Mouse (Mus musculus) neural tube, embryonic 12.5 days (tissue): ENCODE results near the gene Insl3. TPM values are rescaled to one million over a fixed set of nuclear protein-coding genes. Genes with fewer than 3 reads are reported as not detected.

ENCODE experiments used
- ATAC-seq: fragments of 200-750 bp; cut with Nextera tagmentation; 2 replicates; pipeline ENCODE4 v1.8.0; 2017; ENCODE audit warnings: low read depth, mild to moderate bottlenecking, moderate TSS enrichment, moderate library complexity; ENCODE audit not compliant: low FRiP score
- H3K27ac ChIP-seq: fragments of 300-500 bp; sonication (generic); 2 replicates; pipeline ENCODE4 v1.5.1; 2016
- H3K27me3 ChIP-seq: fragments of 300-500 bp; sonication (generic); replicated peaks from 2 replicates; pipeline ENCODE4 v1.6.1; 2016; ENCODE audit warnings: mild to moderate bottlenecking
- H3K36me3 ChIP-seq: fragments of 300-500 bp; sonication (generic); 2 replicates; pipeline ENCODE4 v1.6.1; 2016; ENCODE audit warnings: mild to moderate bottlenecking
- H3K4me1 ChIP-seq: fragments of 300-500 bp; sonication (generic); 2 replicates; pipeline ENCODE4 v1.6.1; 2016
- H3K4me2 ChIP-seq: fragments of 300-500 bp; sonication (generic); replicated peaks from 2 replicates; pipeline ENCODE4 v1.6.1; 2016; ENCODE audit warnings: mild to moderate bottlenecking
- H3K4me3 ChIP-seq: fragments of 300-500 bp; sonication (generic); 2 replicates; pipeline ENCODE4 v1.5.1; 2016
- H3K9ac ChIP-seq: fragments of 300-500 bp; sonication (generic); 2 replicates; pipeline ENCODE4 v1.6.1; 2016; ENCODE audit warnings: mild to moderate bottlenecking
- H3K9me3 ChIP-seq: fragments of 300-500 bp; sonication (generic); 2 replicates; pipeline ENCODE4 v1.6.1; 2016; ENCODE audit warnings: mild to moderate bottlenecking
- WGBS: fragments of 180-500 bp; shearing (Covaris S2); methylation state at CpG from one replicate; pipeline ENCODE4 v1.1.7; 2016; 5-methylcytosine and 5-hydroxymethylcytosine counted together
- polyA plus RNA-seq: library from polyadenylated mRNA; unstranded; fragments of >200 nt; fragmentation: Nextera tagmentation; extraction: Ambion mirVana; gene quantifications from 2 replicates; pipeline ENCODE4 v1.2.1, GENCODE M21; 2016

The Insl3 gene
- polyA plus RNA-seq, 1 experiment from 2014 or later, result not detected

- Histone ChIP-seq H3K27me3 (peaks cover 25% of the 10 kb centered on the region), H3K9me3 (no peaks in the 10 kb centered on the region), H3K36me3 (no peaks in the 10 kb centered on the region), H3K4me1 (peaks cover 47% of the 10 kb centered on the region), H3K4me2 (peak overlapping the region; percentile 48), H3K4me3 (peak overlapping the region; percentile 5; the same call in 1 of the 2 replicates), H3K9ac (no peak overlapping the region), H3K27ac (no peak overlapping the region)
- 5% methylated on average over 21 of the region's 21 CpGs for WGBS
- ATAC-seq, result no peak
Observed at GRCm38 (mm10) chr8:71668220-71668975, 20.6 kb upstream of the Insl3 start.

- Histone ChIP-seq H3K4me2 (peak overlapping the region; percentile 90), H3K4me3 (peak overlapping the region; percentile 75), H3K27me3 (peaks cover 28% of the 10 kb centered on the region), H3K9ac (peak overlapping the region; percentile 70), H3K9me3 (no peaks in the 10 kb centered on the region), H3K27ac (no peak overlapping the region), H3K4me1 (peaks cover 46% of the 10 kb centered on the region), H3K36me3 (no peaks in the 10 kb centered on the region)
- 9% methylated on average over 10 of the region's 12 CpGs for WGBS
- ATAC-seq, result peak; percentile 12
Observed at GRCm38 (mm10) chr8:71670198-71670597, 18.8 kb upstream of the Insl3 start.

- H3K9ac ChIP-seq, result peak overlapping the region; percentile 70
- peak overlapping the region; percentile 75 for H3K4me3 ChIP-seq
- peaks cover 39% of the 10 kb centered on the region for H3K4me1 ChIP-seq
- H3K27ac ChIP-seq, result peak overlapping the region; percentile 72
- H3K4me2 ChIP-seq, result peak overlapping the region; percentile 90
- peaks cover 35% of the 10 kb centered on the region for H3K27me3 ChIP-seq
- no peaks in the 10 kb centered on the region for H3K9me3 ChIP-seq
- peak; percentile 63 for ATAC-seq
- H3K36me3 ChIP-seq, result no peaks in the 10 kb centered on the region
- WGBS, result under 1% methylated on average over 62 of the region's 64 CpGs
Observed at GRCm38 (mm10) chr8:71670621-71671548, 18.1 kb upstream of the Insl3 start.

- Histone ChIP-seq H3K4me2 (peak within 1 kb of the TSS; percentile 90), H3K27me3 (peaks cover 42% of the 10 kb centered on the region), H3K4me3 (peak within 1 kb of the TSS; percentile 75), H3K9me3 (no peaks in the 10 kb centered on the region), H3K36me3 (no peaks in the 10 kb centered on the region), H3K4me1 (peaks cover 37% of the 10 kb centered on the region), H3K27ac (peak within 1 kb of the TSS; percentile 72), H3K9ac (peak within 1 kb of the TSS; percentile 70)
- peak; percentile 66 for ATAC-seq
- 0% methylated on average over 42 of the region's 42 CpGs for WGBS
Observed at GRCm38 (mm10) chr8:71671549-71671965, 17.5 kb upstream of the Insl3 start, which contains the start of gene Unc13a. Gene Unc13a, minus strand, starts transcription at chr8:71671757.

- H3K27me3 ChIP-seq, result peaks cover 49% of the 10 kb centered on the region
- no peak overlapping the region for H3K27ac ChIP-seq
- no peak for ATAC-seq
Observed at GRCm38 (mm10) chr8:71672168-71672735, 16.8 kb upstream of the Insl3 start.

GRCm38 (mm10) chr8:71674071-71674470, 14.9 kb upstream of the Insl3 start:
- ATAC-seq, result no peak
- Histone ChIP-seq H3K4me3 (no peak overlapping the region), H3K27me3 (peaks cover 59% of the 10 kb centered on the region), H3K9ac (no peak overlapping the region), H3K4me2 (no peak overlapping the region), H3K27ac (no peak overlapping the region), H3K36me3 (no peaks in the 10 kb centered on the region), H3K4me1 (peaks cover 17% of the 10 kb centered on the region), H3K9me3 (no peaks in the 10 kb centered on the region)
- WGBS, result 70% methylated on average over 2 of the region's 2 CpGs

More at GRCm38 (mm10) chr8:71672168-71672735, 16.8 kb upstream of the Insl3 start:
- H3K4me3 ChIP-seq, result peak overlapping the region; percentile 75; the same call in 1 of the 2 replicates
- WGBS, result 63% methylated on average over 6 of the region's 6 CpGs
- H3K9me3 ChIP-seq, result no peaks in the 10 kb centered on the region
- peak overlapping the region; percentile 90 for H3K4me2 ChIP-seq
- 0 out of 2 replicates have a peak overlapping the region, but pooled peaks have one; percentile 70 for H3K9ac ChIP-seq
- H3K4me1 ChIP-seq, result peaks cover 33% of the 10 kb centered on the region
- no peaks in the 10 kb centered on the region for H3K36me3 ChIP-seq

- 30% methylated on average over 9 of the region's 9 CpGs for WGBS
- Histone ChIP-seq H3K27me3 (peaks cover 68% of the 10 kb centered on the region), H3K4me2 (peak overlapping the region; percentile 93; the same call in 1 of the 2 replicates), H3K4me3 (no peak overlapping the region), H3K36me3 (no peaks in the 10 kb centered on the region), H3K27ac (no peak overlapping the region), H3K9ac (no peak overlapping the region), H3K9me3 (no peaks in the 10 kb centered on the region), H3K4me1 (peaks cover 17% of the 10 kb centered on the region)
- ATAC-seq, result no peak
Observed at GRCm38 (mm10) chr8:71675456-71676019, 13.5 kb upstream of the Insl3 start.

GRCm38 (mm10) chr8:71676020-71676741, 12.8 kb upstream of the Insl3 start, which contains the start of gene Jak3:
Gene Jak3, plus strand, starts transcription at chr8:71676296.
- Histone ChIP-seq H3K27me3 (peaks cover 75% of the 10 kb centered on the region), H3K4me2 (peak within 1 kb of the TSS; percentile 93), H3K4me3 (peak within 1 kb of the TSS; percentile 61), H3K4me1 (peaks cover 13% of the 10 kb centered on the region), H3K9ac (peak within 1 kb of the TSS; percentile 68), H3K36me3 (no peaks in the 10 kb centered on the region), H3K27ac (no peak within 1 kb of the TSS), H3K9me3 (no peaks in the 10 kb centered on the region)
- peak; percentile 17; the same call in 1 of the 2 replicates for ATAC-seq
- 2% methylated on average over 40 of the region's 40 CpGs for WGBS

GRCm38 (mm10) chr8:71676803-71677202, 12.2 kb upstream of the Insl3 start:
- Histone ChIP-seq H3K27ac (no peak overlapping the region), H3K4me3 (no peak overlapping the region; the same call in 1 of the 2 replicates), H3K4me2 (peak overlapping the region; percentile 93), H3K9ac (no peak overlapping the region), H3K9me3 (no peaks in the 10 kb centered on the region), H3K4me1 (peaks cover 10% of the 10 kb centered on the region; the same call in 1 of the 2 replicates), H3K36me3 (no peaks in the 10 kb centered on the region), H3K27me3 (peaks cover 81% of the 10 kb centered on the region)
- ATAC-seq, result no peak
- 51% methylated on average over 9 of the region's 9 CpGs for WGBS

GRCm38 (mm10) chr8:71677555-71677954, 11.5 kb upstream of the Insl3 start:
- no peak overlapping the region for H3K4me3 ChIP-seq
- H3K4me1 ChIP-seq, result peaks cover 12% of the 10 kb centered on the region; the same call in 1 of the 2 replicates
- no peaks in the 10 kb centered on the region for H3K9me3 ChIP-seq
- peaks cover 85% of the 10 kb centered on the region for H3K27me3 ChIP-seq
- no peaks in the 10 kb centered on the region for H3K36me3 ChIP-seq
- no peak overlapping the region for H3K9ac ChIP-seq
- no peak overlapping the region for H3K27ac ChIP-seq
- no peak for ATAC-seq
- H3K4me2 ChIP-seq, result no peak overlapping the region

- no peak overlapping the region for H3K27ac ChIP-seq
- no peaks in the 10 kb centered on the region for H3K36me3 ChIP-seq
- peaks cover 12% of the 10 kb centered on the region; the same call in 1 of the 2 replicates for H3K4me1 ChIP-seq
- peaks cover 88% of the 10 kb centered on the region for H3K27me3 ChIP-seq
- no peaks in the 10 kb centered on the region for H3K9me3 ChIP-seq
- no peak overlapping the region for H3K9ac ChIP-seq
- 0 out of 2 replicates have a peak overlapping the region, but pooled peaks have one; percentile 5 for H3K4me3 ChIP-seq
- H3K4me2 ChIP-seq, result no peak overlapping the region
- WGBS, result 51% methylated on average over 4 of the region's 4 CpGs
- ATAC-seq, result no peak
Observed at GRCm38 (mm10) chr8:71678216-71678615, 10.8 kb upstream of the Insl3 start.
